Mouse (Mus musculus) gastrocnemius, adult 2 months (tissue): ENCODE results near the gene Gm13279. TPM values are rescaled to one million over a fixed set of nuclear protein-coding genes. Genes with fewer than 3 reads are reported as not detected.
"Not testable (repeated sequence)": the region's sequence is repeated elsewhere in the genome, so short reads cannot be mapped to it uniquely, and the experiment has no call there.

Experiments used
- DNase-seq: peaks from one replicate; pipeline ENCODE4 v3.0.0; 2022
- H3K27ac ChIP-seq: fragments of 200-600 bp; 2 replicates; pipeline ENCODE4 v1.8.1; 2022; ENCODE audit warnings: mild to moderate bottlenecking
- H3K4me3 ChIP-seq: fragments of 200-600 bp; 2 replicates; pipeline ENCODE4 v1.8.1; 2022; ENCODE audit warnings: mild to moderate bottlenecking, moderate library complexity
- CTCF ChIP-seq: fragments of 200-600 bp; IDR thresholded peaks from 2 replicates; pipeline ENCODE4 v1.8.1; 2022; ENCODE audit warnings: antibody characterized with exemption, mild to moderate bottlenecking, moderate library complexity
- intact Hi-C: fragments of 180-260 bp; cut with DNase I; formaldehyde crosslinking; loops from one replicate; pipeline ENCODE4 v1.15.1; 2025
- long read RNA-seq, 2 experiments: library from polyadenylated mRNA; stranded (forward); transcript quantifications; one replicate each; pipeline ENCODE4 v2.0.0; 2021
- total RNA-seq, 2 experiments: library from RNA; stranded (reverse); gene quantifications; 2 replicates each; pipeline ENCODE4 v1.2.3; 2021

Gm13279 gene
- total RNA-seq, result not detected
- long read RNA-seq, experiment 1, result 0 reads
- long read RNA-seq, experiment 2, result 0 reads

DNA sequence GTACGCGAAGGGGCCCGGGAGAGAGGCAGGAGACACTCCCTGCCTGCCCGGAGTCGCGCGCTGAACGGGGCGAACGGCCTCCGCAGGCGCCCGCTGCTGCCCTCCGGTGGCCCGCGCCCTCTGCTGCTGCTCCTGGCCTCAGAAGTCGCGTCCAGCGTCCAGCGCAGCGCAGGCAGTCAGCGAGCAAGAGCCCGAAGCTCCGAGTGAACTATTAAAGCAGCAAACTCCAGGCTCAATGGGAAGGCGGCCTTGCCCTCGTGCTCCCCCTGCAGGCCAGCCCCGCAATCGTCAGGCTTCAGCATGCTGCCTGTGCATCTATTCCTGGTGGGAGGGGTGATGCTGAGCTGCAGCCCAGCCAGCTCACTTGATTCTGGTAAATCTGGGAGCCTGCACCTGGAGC lies at the start of gene Gm13279:
Gene Gm13279, plus strand, starts transcription at position 301 of the 400 bp plus-strand sequence.
- DNase-seq, H3K4me3 ChIP-seq, H3K27ac ChIP-seq, intact Hi-C loops: not testable (repeated sequence)

DNA sequence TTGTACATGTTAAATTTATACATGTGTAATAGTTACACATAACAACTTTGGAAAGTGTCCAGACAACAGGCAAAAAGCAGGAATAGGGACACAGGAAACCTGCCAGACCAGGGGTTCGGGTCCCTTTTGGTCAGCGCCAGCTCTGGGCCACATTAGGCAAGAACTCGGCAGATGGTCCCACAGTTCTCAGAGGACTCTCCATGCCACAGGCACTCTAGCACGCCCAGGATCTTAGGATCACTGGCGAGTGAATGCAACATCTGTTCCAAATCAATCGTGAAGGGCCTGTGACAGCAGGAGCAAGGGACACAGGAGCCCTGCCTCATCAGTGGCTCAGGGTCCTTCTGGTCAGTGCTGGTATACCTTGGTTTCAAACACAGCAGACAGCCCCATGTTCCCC lies 47.3 kb upstream of the Gm13279 start:
- DNase-seq, result no peak
- TF ChIP-seq CTCF, result no peak
- intact Hi-C loops, result no loop called here
- Histone ChIP-seq H3K27ac (no peak overlapping the region), H3K4me3 (no peak overlapping the region)

DNA sequence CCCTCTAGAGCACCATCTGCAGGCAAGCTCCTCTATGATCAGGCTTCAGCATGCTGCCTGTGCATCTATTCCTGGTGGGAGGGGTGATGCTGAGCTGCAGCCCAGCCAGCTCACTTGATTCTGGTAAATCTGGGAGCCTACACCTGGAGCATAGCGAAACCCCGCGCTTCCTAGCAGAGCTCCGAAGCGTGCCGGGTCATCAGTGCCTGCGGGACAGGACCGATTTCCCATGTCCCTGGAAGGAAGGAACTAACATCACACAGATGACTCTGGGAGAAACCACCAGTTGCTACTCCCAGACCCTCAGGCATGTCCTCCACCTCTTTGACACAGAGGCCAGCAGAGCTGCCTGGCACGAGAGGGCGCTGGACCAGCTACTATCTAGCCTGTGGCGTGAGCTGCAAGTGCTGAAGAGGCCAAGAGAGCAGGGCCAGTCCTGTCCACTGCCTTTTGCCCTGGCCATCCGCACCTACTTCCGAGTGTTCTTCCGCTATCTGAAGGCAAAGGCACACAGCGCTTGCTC lies 42.3 kb upstream of the Gm13279 start, which contains the start of gene Gm13271:
Gene Gm13271, plus strand, starts transcription at position 51 of the 523 bp plus-strand sequence.
- intact Hi-C loops, H3K4me3 ChIP-seq, H3K27ac ChIP-seq: not testable (repeated sequence)
- peak; percentile 60 for DNase-seq
- TF ChIP-seq CTCF, result peak; percentile 34; the same call in 1 of the 2 replicates

DNA sequence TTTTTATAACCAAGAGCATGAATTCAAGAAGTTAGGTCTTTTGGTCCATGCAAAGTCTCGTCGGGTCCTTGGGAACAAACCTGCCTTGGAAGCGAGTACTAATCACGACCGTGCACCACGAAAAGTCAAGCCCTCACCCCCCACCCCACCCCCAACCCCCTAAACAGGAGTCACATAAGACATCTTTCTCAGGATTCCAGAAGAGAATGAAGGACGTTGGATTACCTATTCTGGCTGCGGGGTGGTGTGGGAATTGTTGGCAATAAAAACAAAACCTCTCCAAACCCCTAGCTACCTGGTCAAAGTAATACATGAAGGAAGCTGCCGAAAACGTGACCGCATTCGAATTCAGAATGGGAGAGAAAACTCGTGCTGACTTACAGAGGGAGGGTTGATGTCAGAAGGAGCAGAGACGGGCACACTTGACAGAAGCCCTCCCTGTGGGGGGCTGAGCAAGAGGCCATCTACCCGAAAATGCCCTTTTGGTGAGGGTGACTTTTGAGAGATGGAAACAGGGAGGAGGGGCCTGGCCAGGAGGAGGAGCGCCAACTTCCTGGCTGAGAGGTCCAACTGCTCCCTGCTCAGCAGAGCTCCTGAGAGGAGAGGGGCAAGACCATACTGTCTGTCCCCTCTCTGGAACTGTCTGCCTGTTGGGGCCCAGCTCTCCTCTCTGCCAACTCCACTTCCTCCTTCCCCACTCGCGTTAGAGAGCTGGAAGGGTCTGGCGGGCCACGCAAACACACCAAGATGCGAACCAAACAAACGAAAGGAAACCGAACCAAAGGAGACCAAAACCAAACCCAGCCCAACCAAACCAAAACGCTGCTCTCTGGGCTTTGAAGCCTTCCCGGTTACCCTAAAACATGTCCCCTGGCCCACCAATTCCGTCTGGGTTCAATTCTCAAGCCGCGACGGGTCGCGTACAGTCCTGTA lies 40.4 kb upstream of the Gm13279 start:
- H3K4me3 ChIP-seq, result peak overlapping the region; percentile 75
- intact Hi-C loops, result loop anchor here (2.0 kb wide), 1 partner anchor 16 kb away; no protein-coding TSS in a partner anchor
- DNase-seq, result not testable (repeated sequence)
- peak overlapping the region; percentile 86 for H3K27ac ChIP-seq

DNA sequence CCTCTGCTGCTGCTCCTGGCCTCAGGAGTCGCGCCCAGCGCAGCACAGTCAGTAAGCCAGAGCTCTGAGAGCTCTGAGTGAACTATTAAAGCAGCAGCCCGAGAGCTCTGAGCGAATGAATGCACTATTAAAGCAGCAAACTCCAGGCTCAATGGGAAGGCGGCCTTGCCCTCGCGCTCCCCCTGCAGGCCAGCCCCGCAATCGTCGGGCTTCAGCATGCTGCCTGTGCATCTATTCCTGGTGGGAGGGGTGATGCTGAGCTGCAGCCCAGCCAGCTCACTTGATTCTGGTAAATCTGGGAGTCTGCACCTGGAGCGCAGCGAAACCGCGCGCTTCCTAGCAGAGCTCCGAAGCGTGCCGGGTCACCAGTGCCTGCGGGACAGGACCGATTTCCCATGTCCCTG lies 39.6 kb upstream of the Gm13279 start:
- intact Hi-C loops, result loop anchor here (2.0 kb wide), 1 partner anchor 17 kb away; no protein-coding TSS in a partner anchor
- TF ChIP-seq CTCF, result peak; percentile 66
- Histone ChIP-seq H3K4me3 (peak overlapping the region; percentile 75), H3K27ac (peak overlapping the region; percentile 86)
- DNase-seq, result peak; percentile 83

DNA sequence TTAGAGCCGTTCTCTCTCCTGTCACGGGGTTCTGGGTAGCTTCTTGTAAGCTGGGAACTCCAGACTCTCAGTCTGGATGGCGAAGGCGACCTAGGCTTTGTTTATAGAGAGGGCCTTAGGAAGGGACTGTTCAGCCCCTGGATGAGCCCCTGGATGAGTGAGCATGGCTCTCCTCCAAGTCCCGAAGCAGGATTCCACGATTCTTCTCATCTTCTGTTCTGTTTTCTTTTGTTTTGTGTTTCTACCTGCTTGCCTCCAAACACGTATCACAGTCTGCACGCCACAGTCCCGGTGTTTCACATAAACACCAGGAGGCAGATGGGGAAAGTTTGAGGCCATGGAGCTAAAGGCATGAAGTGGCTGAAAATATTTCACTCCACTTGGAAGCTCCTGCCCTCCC lies 38.4 kb upstream of the Gm13279 start:
- DNase-seq, H3K27ac ChIP-seq, intact Hi-C loops, H3K4me3 ChIP-seq: not testable (repeated sequence)

DNA sequence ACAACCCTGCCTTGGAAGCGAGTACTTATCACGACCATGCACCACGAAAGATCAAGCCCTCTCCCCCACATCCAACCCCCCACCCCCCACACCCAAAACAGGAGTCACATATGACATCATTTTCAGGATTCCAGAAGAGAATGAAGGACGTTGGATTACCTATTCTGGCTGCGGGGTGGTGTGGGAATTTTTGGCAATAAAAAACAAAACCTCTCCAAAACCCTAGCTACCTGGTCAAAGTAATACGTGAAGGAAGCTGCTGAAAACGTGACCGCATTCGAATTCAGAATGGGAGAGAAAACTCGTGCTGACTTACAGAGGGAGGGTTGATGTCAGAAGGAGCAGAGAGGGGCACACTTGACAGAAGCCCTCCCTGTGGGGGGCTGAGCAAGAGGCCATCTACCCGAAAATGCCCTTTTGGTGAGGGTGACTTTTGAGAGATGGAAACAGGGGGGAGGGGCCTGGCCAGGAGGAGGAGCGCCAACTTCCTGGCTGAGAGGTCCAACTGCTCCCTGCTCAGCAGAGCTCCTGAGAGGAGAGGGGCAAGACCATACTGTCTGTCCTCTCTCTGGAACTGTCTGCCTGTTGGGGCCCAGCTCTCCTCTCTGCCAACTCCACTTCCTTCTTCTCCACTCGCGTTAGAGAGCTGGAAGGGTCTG lies 37.5 kb upstream of the Gm13279 start, which contains the start of gene Gm13283:
Gene Gm13283, plus strand, starts transcription at position 510 of the 659 bp plus-strand sequence.
- DNase-seq, result peak; percentile 51
- H3K27ac ChIP-seq, result peak within 1 kb of the TSS; percentile 71
- H3K4me3 ChIP-seq, result peak within 1 kb of the TSS; percentile 61
- intact Hi-C loops, result not testable (repeated sequence)

DNA sequence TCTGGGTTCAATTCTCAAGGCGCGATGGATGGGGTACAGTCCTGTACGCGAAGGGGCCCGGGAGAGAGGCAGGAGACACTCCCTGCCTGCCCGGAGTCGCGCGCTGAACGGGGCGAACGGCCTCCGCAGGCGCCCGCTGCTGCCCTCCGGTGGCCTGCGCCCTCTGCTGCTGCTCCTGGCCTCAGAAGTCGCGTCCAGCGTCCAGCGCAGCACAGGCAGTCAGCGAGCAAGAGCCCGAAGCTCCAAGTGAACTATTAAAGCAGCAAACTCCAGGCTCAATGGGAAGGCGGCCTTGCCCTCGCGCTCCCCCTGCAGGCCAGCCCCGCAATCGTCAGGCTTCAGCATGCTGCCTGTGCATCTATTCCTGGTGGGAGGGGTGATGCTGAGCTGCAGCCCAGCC lies 36.8 kb upstream of the Gm13279 start:
- peak; percentile 87 for DNase-seq
- intact Hi-C loops, result not testable (repeated sequence)
- peak; percentile 64 for TF ChIP-seq CTCF
- Histone ChIP-seq H3K27ac (peak overlapping the region; percentile 71), H3K4me3 (peak overlapping the region; percentile 61)

DNA sequence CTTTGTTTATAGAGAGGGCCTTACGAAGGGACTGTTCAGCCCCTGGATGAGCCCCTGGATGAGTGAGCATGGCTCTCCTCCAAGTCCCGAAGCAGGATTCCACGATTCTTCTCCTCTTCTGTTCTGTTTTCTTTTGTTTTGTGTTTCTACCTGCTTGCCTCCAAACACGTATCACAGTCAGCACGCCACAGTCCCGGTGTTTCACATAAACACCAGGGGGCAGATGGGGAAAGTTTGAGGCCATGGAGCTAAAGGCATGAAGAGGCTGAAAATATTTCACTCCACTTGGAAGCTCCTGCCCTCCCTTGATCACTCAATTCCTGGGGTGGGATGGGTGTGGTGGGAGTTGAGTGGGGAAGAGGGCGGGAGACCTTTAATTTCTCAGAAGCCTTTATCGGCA lies 35.4 kb upstream of the Gm13279 start:
- peak; percentile 51 for DNase-seq
- H3K27ac ChIP-seq, H3K4me3 ChIP-seq, intact Hi-C loops: not testable (repeated sequence)

DNA sequence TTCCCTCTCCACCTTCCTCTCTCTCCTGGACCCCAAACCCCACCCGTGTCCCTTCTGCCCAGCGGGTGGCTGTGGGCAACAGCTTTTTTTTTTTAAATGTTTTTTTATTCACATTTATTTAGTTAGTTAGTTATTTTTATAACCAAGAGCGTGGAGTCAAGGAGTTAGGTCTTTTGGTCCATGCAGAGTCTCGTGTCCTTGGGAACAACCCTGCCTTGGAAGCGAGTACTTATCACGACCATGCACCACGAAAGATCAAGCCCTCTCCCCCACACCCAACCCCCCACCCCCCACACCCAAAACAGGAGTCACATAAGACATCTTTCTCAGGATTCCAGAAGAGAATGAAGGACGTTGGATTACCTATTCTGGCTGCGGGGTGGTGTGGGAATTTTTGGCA lies 34.9 kb upstream of the Gm13279 start:
- intact Hi-C loops, DNase-seq, H3K27ac ChIP-seq, H3K4me3 ChIP-seq: not testable (repeated sequence)

DNA sequence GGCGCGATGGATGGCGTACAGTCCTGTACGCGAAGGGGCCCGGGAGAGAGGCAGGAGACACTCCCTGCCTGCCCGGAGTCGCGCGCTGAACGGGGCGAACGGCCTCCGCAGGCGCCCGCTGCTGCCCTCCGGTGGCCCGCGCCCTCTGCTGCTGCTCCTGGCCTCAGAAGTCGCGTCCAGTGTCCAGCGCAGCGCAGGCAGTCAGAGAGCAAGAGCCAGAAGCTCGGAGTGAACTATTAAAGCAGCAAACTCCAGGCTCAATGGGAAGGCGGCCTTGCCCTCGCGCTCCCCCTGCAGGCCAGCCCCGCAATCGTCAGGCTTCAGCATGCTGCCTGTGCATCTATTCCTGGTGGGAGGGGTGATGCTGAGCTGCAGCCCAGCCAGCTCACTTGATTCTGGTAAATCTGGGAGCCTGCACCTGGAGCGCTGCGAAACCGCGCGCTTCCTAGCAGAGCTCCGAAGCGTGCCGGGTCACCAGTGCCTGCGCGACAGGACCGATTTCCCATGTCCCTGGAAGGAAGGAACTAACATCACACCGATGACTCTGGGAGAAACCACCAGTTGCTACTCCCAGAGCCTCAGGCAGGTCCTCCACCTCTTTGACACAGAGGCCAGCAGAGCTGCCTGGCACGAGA lies 33.7 kb upstream of the Gm13279 start:
- intact Hi-C loops, result not testable (repeated sequence)
- TF ChIP-seq CTCF, result peak; percentile 61
- peak overlapping the region; percentile 59 for H3K4me3 ChIP-seq
- peak overlapping the region; percentile 65 for H3K27ac ChIP-seq
- peak; percentile 74 for DNase-seq

DNA sequence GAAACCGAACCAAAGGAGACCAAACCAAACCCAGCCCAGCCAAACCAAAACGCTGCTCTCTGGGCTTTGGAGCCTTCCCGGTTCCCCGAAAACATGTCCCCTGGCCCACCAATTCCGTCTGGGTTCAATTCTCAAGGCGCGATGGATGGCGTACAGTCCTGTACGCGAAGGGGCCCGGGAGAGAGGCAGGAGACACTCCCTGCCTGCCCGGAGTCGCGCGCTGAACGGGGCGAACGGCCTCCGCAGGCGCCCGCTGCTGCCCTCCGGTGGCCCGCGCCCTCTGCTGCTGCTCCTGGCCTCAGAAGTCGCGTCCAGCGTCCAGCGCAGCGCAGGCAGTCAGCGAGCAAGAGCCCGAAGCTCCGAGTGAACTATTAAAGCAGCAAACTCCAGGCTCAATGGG lies 23.7 kb upstream of the Gm13279 start, which contains the start of gene Gm13290:
Gene Gm13290, plus strand, starts transcription at position 301 of the 400 bp plus-strand sequence.
- DNase-seq, H3K27ac ChIP-seq, intact Hi-C loops, H3K4me3 ChIP-seq: not testable (repeated sequence)

DNA sequence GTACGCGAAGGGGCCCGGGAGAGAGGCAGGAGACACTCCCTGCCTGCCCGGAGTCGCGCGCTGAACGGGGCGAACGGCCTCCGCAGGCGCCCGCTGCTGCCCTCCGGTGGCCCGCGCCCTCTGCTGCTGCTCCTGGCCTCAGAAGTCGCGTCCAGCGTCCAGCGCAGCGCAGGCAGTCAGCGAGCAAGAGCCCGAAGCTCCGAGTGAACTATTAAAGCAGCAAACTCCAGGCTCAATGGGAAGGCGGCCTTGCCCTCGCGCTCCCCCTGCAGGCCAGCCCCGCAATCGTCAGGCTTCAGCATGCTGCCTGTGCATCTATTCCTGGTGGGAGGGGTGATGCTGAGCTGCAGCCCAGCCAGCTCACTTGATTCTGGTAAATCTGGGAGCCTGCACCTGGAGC lies 20.6 kb upstream of the Gm13279 start, which contains the start of gene Gm13289:
Gene Gm13289, plus strand, starts transcription at position 301 of the 400 bp plus-strand sequence.
- H3K4me3 ChIP-seq, intact Hi-C loops, H3K27ac ChIP-seq, DNase-seq: not testable (repeated sequence)

DNA sequence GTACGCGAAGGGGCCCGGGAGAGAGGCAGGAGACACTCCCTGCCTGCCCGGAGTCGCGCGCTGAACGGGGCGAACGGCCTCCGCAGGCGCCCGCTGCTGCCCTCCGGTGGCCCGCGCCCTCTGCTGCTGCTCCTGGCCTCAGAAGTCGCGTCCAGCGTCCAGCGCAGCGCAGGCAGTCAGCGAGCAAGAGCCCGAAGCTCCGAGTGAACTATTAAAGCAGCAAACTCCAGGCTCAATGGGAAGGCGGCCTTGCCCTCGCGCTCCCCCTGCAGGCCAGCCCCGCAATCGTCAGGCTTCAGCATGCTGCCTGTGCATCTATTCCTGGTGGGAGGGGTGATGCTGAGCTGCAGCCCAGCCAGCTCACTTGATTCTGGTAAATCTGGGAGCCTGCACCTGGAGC lies 17.6 kb upstream of the Gm13279 start, which contains the start of gene Gm13272:
Gene Gm13272, plus strand, starts transcription at position 301 of the 400 bp plus-strand sequence.
- intact Hi-C loops, DNase-seq, H3K4me3 ChIP-seq, H3K27ac ChIP-seq: not testable (repeated sequence)

DNA sequence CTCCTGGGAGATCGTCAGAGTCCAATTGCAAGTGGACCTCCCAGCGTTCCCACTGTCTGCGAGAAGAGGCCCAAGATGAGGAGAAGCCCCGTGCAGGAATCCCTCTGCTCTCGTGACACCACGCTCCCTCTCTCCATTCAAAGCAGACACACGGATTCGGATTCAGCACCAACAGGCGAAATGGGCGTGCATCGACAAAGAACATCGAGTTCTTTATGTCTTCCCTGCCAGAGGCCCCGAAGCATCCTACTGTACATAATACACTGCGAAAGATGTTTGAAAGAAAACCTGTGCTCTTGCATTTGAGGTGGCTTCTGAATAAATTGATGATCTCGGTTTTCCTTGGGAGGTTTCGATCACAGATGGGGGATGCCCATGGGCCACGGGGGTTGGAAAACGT lies 16.9 kb upstream of the Gm13279 start:
- H3K27ac ChIP-seq, intact Hi-C loops, H3K4me3 ChIP-seq, DNase-seq: not testable (repeated sequence)

DNA sequence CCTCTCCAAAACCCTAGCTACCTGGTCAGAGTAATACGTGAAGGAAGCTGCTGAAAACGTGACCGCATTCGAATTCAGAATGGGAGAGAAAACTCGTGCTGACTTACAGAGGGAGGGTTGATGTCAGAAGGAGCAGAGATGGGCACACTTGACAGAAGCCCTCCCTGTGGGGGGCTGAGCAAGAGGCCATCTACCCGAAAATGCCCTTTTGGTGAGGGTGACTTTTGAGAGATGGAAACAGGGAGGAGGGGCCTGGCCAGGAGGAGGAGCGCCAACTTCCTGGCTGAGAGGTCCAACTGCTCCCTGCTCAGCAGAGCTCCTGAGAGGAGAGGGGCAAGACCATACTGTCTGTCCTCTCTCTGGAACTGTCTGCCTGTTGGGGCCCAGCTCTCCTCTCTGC lies 15.4 kb upstream of the Gm13279 start, which contains the start of gene Ifnz:
Gene Ifnz, plus strand, starts transcription at position 301 of the 400 bp plus-strand sequence.
- H3K4me3 ChIP-seq, result peak within 1 kb of the TSS; percentile 57
- H3K27ac ChIP-seq, result peak within 1 kb of the TSS; percentile 61; the same call in 1 of the 2 replicates
- DNase-seq, intact Hi-C loops: not testable (repeated sequence)
